Mouse (Mus musculus) frontal cortex, postnatal 25 days (tissue): ENCODE measurements at regions not wholly inside any gene's neighbourhood (a gene's known extent, or its start where the extent isn't known, plus 50 kb on each side); places are given as distances from the start of the nearest gene placed in this dataset.
A peak's percentile ranks its signal among the peaks of the same experiment; 100 is the strongest.

ENCODE experiments used
- DNase-seq, 2 experiments: peaks; one replicate each; pipeline ENCODE4 v3.0.0; 2022; ENCODE audit warnings: low spot score in 2 of 2

- DNase-seq: no peak
Observed at GRCm38 (mm10) chr8:107860251-107860650, 82.2 kb upstream of the Zfhx3 start.

- DNase-seq: no peak
Observed at GRCm38 (mm10) chr8:107864802-107865651, 77.4 kb upstream of the Zfhx3 start.

GRCm38 (mm10) chr8:107865744-107866143, 76.7 kb upstream of the Zfhx3 start:
- DNase-seq: no peak

GRCm38 (mm10) chr8:107871718-107872117, 70.7 kb upstream of the Zfhx3 start:
- DNase-seq: no peak

GRCm38 (mm10) chr8:107872121-107872520, 70.3 kb upstream of the Zfhx3 start:
- DNase-seq: no peak

- DNase-seq: no peak
Observed at GRCm38 (mm10) chr8:107876455-107876854, 66.0 kb upstream of the Zfhx3 start.

GRCm38 (mm10) chr8:107881851-107882250, 60.6 kb upstream of the Zfhx3 start:
- DNase-seq: peak; percentile 61 to 64

- no peak for DNase-seq
Observed at GRCm38 (mm10) chr8:107885547-107885946, 56.9 kb upstream of the Zfhx3 start.

GRCm38 (mm10) chr8:107885971-107886370, 56.5 kb upstream of the Zfhx3 start:
- no peak for DNase-seq

- DNase-seq: no peak
Observed at GRCm38 (mm10) chr8:107886516-107887253, 55.8 kb upstream of the Zfhx3 start.

- DNase-seq: no peak
Observed at GRCm38 (mm10) chr8:107887333-107887732, 55.1 kb upstream of the Zfhx3 start.

- no peak for DNase-seq
Observed at GRCm38 (mm10) chr8:107890922-107891321, 51.5 kb upstream of the Zfhx3 start.
